Mouse (Mus musculus) erythroblast, embryonic 14.5 days (primary cell): Measurements from ENCODE around the gene Micu1.

ENCODE experiments used
- GATA1 ChIP-seq: IDR thresholded peaks from 2 replicates; pipeline ENCODE4 v1.6.1; 2012; ENCODE audit warnings: low read length, inconsistent platforms, mixed read lengths
- TAL1 ChIP-seq: IDR thresholded peaks from 3 replicates; pipeline ENCODE4 v1.6.1; 2012; ENCODE audit warnings: low read length, inconsistent platforms, mixed read lengths

DNA sequence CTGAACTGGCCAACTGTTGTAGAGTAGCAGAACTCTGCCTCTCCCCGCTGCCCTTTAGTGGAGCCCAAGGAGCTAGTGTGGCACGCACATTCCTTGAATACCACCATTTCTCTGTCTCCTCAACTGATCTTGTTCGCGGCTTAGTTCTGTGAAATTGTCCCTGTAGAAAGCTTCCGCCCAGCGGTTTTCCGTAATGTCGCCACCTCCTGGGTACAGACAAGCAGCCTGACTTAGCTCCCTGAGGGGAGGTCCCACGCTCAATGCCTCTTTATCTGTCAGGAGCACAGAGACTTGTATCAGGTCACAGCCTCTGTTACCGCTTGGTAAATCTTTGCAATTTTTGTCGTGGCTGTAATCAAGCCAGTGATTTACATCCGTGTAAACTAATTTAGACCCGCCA is 110.7 kb downstream of the Micu1 start:
- no peak for TF ChIP-seq GATA1
- no peak for TF ChIP-seq TAL1
